Mouse (Mus musculus): ENCODE results near the gene Gm20604. TPM values are rescaled to one million over a fixed set of nuclear protein-coding genes. Genes with fewer than 3 reads are reported as not detected.

The Gm20604 gene
- polyA plus RNA-seq, 1 experiment = 14.2 TPM

- H3K36me3 ChIP-seq (ENCODE audit: control insufficient read depth, insufficient read depth, low read length, poor library complexity, severe bottlenecking) = no peaks in the 10 kb centered on the region
- no peak for TF ChIP-seq EP300 (IDR thresholded peaks at IDR 0.05; ENCODE audit: insufficient read depth, low read depth, low read length)
- no peak for TF ChIP-seq POLR2A (IDR thresholded peaks at IDR 0.05; ENCODE audit: insufficient read depth, low read length)
- no peak for TF ChIP-seq CTCF (IDR thresholded peaks at IDR 0.05; ENCODE audit: low read depth, low read length)
- no peak overlapping the region for H3K9ac ChIP-seq (ENCODE audit: low read depth, poor library complexity, severe bottlenecking)
- H3K27me3 ChIP-seq (ENCODE audit: control insufficient read depth, insufficient read depth, low read length, poor library complexity, severe bottlenecking) = no peaks in the 10 kb centered on the region
- H3K9me3 ChIP-seq (replicated peaks; ENCODE audit: control insufficient read depth, insufficient read depth, low read length, poor library complexity, severe bottlenecking) = no peaks in the 10 kb centered on the region
- peak overlapping the region; percentile 51 for H3K27ac ChIP-seq (ENCODE audit: insufficient read depth, low read length)
- peaks cover 8% of the 10 kb centered on the region for H3K4me1 ChIP-seq (ENCODE audit: control insufficient read depth, insufficient read depth, low read length)
- H3K4me3 ChIP-seq (ENCODE audit: low read depth, low read length) = no peak overlapping the region
Measured at GRCm38 (mm10) chr12:102725761-102726175, 32.7 kb downstream of the Gm20604 start.

- TF ChIP-seq EP300 (IDR thresholded peaks at IDR 0.05; ENCODE audit: insufficient read depth, low read depth, low read length) (0 out of 2 replicates have a peak, but pooled peaks have one; percentile 42), POLR2A (IDR thresholded peaks at IDR 0.05; ENCODE audit: insufficient read depth, low read length) (no peak), CTCF (IDR thresholded peaks at IDR 0.05; ENCODE audit: low read depth, low read length) (no peak)
- Histone ChIP-seq H3K9me3 (replicated peaks; ENCODE audit: control insufficient read depth, insufficient read depth, low read length, poor library complexity, severe bottlenecking) (no peaks in the 10 kb centered on the region), H3K27me3 (ENCODE audit: control insufficient read depth, insufficient read depth, low read length, poor library complexity, severe bottlenecking) (no peaks in the 10 kb centered on the region), H3K9ac (ENCODE audit: low read depth, poor library complexity, severe bottlenecking) (no peak overlapping the region), H3K4me3 (ENCODE audit: low read depth, low read length) (no peak overlapping the region), H3K27ac (ENCODE audit: insufficient read depth, low read length) (no peak overlapping the region), H3K4me1 (ENCODE audit: control insufficient read depth, insufficient read depth, low read length) (peaks cover 9% of the 10 kb centered on the region), H3K36me3 (ENCODE audit: control insufficient read depth, insufficient read depth, low read length, poor library complexity, severe bottlenecking) (no peaks in the 10 kb centered on the region)
Measured at GRCm38 (mm10) chr12:102725146-102725545, 33.3 kb downstream of the Gm20604 start.

DNA sequence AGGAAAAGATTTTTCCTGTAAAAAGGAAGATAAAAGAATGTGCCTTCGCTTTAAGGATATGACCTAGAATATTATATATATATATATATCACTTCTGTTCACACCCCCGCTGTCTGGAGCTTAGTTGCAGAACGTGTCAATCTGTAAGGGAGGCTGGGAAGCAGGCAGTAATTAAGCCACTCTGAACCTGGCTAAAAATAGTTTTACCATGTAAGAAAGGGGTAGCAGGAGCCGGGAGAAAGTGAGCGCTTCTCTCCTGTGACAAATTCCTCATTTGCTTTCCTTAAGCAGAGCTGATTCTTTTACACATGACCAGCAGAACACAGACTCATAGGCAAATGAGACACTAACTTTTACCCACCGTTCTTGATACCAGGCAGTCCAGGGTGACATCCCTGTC is 34.6 kb downstream of the Gm20604 start:
- Histone ChIP-seq H3K27ac (ENCODE audit: insufficient read depth, low read length) (no peak overlapping the region), H3K4me1 (ENCODE audit: control insufficient read depth, insufficient read depth, low read length) (peaks cover 9% of the 10 kb centered on the region), H3K36me3 (ENCODE audit: control insufficient read depth, insufficient read depth, low read length, poor library complexity, severe bottlenecking) (no peaks in the 10 kb centered on the region), H3K9ac (ENCODE audit: low read depth, poor library complexity, severe bottlenecking) (no peak overlapping the region), H3K27me3 (ENCODE audit: control insufficient read depth, insufficient read depth, low read length, poor library complexity, severe bottlenecking) (no peaks in the 10 kb centered on the region), H3K9me3 (replicated peaks; ENCODE audit: control insufficient read depth, insufficient read depth, low read length, poor library complexity, severe bottlenecking) (no peaks in the 10 kb centered on the region), H3K4me3 (ENCODE audit: low read depth, low read length) (no peak overlapping the region)
- no peak for TF ChIP-seq EP300 (IDR thresholded peaks at IDR 0.05; ENCODE audit: insufficient read depth, low read depth, low read length)
- TF ChIP-seq CTCF (IDR thresholded peaks at IDR 0.05; ENCODE audit: low read depth, low read length) = no peak
- no peak for TF ChIP-seq POLR2A (IDR thresholded peaks at IDR 0.05; ENCODE audit: insufficient read depth, low read length)

DNA sequence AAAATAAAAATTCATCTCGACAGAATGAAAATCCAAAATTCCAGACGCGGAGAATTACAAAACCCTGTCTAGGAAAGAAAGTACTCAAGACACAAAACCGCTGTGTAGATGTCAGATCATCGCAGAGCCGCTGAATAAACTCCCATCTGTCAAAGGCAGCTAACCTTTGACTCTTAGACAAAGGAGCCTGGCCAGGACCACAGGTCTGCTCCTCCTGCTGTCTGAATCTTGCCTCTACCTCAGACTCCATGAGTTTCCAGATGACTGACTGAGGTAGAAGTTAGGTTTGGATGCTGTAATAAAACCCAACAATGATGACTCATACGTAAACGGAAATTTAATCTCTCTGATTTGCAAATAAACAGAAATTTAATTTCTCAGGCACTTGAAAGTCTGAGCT is 35.5 kb downstream of the Gm20604 start:
- H3K9ac ChIP-seq (ENCODE audit: low read depth, poor library complexity, severe bottlenecking) = no peak overlapping the region
- no peaks in the 10 kb centered on the region for H3K36me3 ChIP-seq (ENCODE audit: control insufficient read depth, insufficient read depth, low read length, poor library complexity, severe bottlenecking)
- no peak overlapping the region for H3K4me3 ChIP-seq (ENCODE audit: low read depth, low read length)
- peaks cover 9% of the 10 kb centered on the region for H3K4me1 ChIP-seq (ENCODE audit: control insufficient read depth, insufficient read depth, low read length)
- H3K27me3 ChIP-seq (ENCODE audit: control insufficient read depth, insufficient read depth, low read length, poor library complexity, severe bottlenecking) = no peaks in the 10 kb centered on the region
- no peaks in the 10 kb centered on the region for H3K9me3 ChIP-seq (replicated peaks; ENCODE audit: control insufficient read depth, insufficient read depth, low read length, poor library complexity, severe bottlenecking)
- no peak for TF ChIP-seq CTCF (IDR thresholded peaks at IDR 0.05; ENCODE audit: low read depth, low read length)
- TF ChIP-seq POLR2A (IDR thresholded peaks at IDR 0.05; ENCODE audit: insufficient read depth, low read length) = no peak
- no peak for TF ChIP-seq EP300 (IDR thresholded peaks at IDR 0.05; ENCODE audit: insufficient read depth, low read depth, low read length)
- peak overlapping the region; percentile 56; the same call in 1 of the 2 replicates for H3K27ac ChIP-seq (ENCODE audit: insufficient read depth, low read length)

DNA sequence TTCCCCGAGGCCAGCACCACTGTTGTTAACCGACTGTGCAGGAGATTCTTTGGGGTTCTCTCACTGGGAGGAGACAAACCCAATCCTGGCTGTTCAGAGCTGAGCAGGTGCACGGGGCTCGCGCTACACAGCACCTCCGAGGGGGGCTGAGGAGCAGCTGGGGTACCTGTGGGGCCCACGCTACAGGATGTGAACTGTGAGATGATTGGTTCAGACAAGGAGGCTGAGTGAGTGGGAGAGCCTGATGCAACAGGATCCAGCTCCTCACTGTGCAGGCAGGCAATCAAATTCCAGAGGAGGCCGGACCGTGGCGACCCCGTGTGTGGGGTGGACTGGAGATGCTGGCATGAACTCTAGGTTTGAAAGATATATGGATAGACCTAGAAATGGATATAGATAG is 36.0 kb downstream of the Gm20604 start:
- Histone ChIP-seq H3K36me3 (ENCODE audit: control insufficient read depth, insufficient read depth, low read length, poor library complexity, severe bottlenecking) (no peaks in the 10 kb centered on the region), H3K27me3 (ENCODE audit: control insufficient read depth, insufficient read depth, low read length, poor library complexity, severe bottlenecking) (no peaks in the 10 kb centered on the region), H3K4me3 (ENCODE audit: low read depth, low read length) (no peak overlapping the region; the same call in 1 of the 2 replicates), H3K4me1 (ENCODE audit: control insufficient read depth, insufficient read depth, low read length) (peaks cover 9% of the 10 kb centered on the region), H3K9ac (ENCODE audit: low read depth, poor library complexity, severe bottlenecking) (peak overlapping the region; percentile 16), H3K27ac (ENCODE audit: insufficient read depth, low read length) (0 out of 2 replicates have a peak overlapping the region, but pooled peaks have one; percentile 41), H3K9me3 (replicated peaks; ENCODE audit: control insufficient read depth, insufficient read depth, low read length, poor library complexity, severe bottlenecking) (no peaks in the 10 kb centered on the region)
- TF ChIP-seq EP300 (IDR thresholded peaks at IDR 0.05; ENCODE audit: insufficient read depth, low read depth, low read length) (0 out of 2 replicates have a peak, but pooled peaks have one; percentile 5), CTCF (IDR thresholded peaks at IDR 0.05; ENCODE audit: low read depth, low read length) (no peak)

- Histone ChIP-seq H3K27me3 (ENCODE audit: control insufficient read depth, insufficient read depth, low read length, poor library complexity, severe bottlenecking) (no peaks in the 10 kb centered on the region), H3K9ac (ENCODE audit: low read depth, poor library complexity, severe bottlenecking) (peak overlapping the region; percentile 10; the same call in 1 of the 2 replicates), H3K4me1 (ENCODE audit: control insufficient read depth, insufficient read depth, low read length) (peaks cover 8% of the 10 kb centered on the region), H3K36me3 (ENCODE audit: control insufficient read depth, insufficient read depth, low read length, poor library complexity, severe bottlenecking) (no peaks in the 10 kb centered on the region), H3K4me3 (ENCODE audit: low read depth, low read length) (no peak overlapping the region), H3K27ac (ENCODE audit: insufficient read depth, low read length) (peak overlapping the region; percentile 70), H3K9me3 (replicated peaks; ENCODE audit: control insufficient read depth, insufficient read depth, low read length, poor library complexity, severe bottlenecking) (no peaks in the 10 kb centered on the region)
- TF ChIP-seq EP300 (IDR thresholded peaks at IDR 0.05; ENCODE audit: insufficient read depth, low read depth, low read length) = no peak
- peak; percentile 70 for TF ChIP-seq CTCF (IDR thresholded peaks at IDR 0.05; ENCODE audit: low read depth, low read length)
Measured at GRCm38 (mm10) chr12:102719552-102720315, 38.7 kb downstream of the Gm20604 start.

All from ES-Bruce4 (cell line).